ENCODE assay signal across 11 mouse cellular contexts in genomic region chr7:132786522-132786921, GRCm38 (mm10). TPM values are rescaled to one million over a fixed set of nuclear protein-coding genes. Genes with fewer than 3 reads are reported as not detected.
DNase-seq lines count a peak whose midpoint lies in the region; ATAC-seq and TF ChIP-seq lines count a peak whose summit lies in the region.
"Had no signal": no experiment of that assay in that cellular context is flagged by ENCODE, and none has a peak within 500 bp of the region (broad histone marks: within the 10 kb centered on the region; RNA-seq: fewer than 3 reads in every experiment).

No protein-coding gene starts in this region.

- 12% methylated on average over 4 of the region's 4 CpGs for WGBS in heart, embryonic 14.5 days
- 34% methylated on average over 4 of the region's 4 CpGs for WGBS in midbrain, embryonic 16.5 days
- 60% methylated on average over 4 of the region's 4 CpGs for WGBS in midbrain, embryonic 14.5 days
- WGBS in heart, embryonic 16.5 days = 22% methylated on average over 4 of the region's 4 CpGs
- 31% methylated on average over 4 of the region's 4 CpGs for WGBS in stomach, postnatal 0 days

- H3K36me3 ChIP-seq in heart, embryonic 14.5 days (ENCODE audit: control insufficient read depth, insufficient read depth, low read length) = no peaks in the 10 kb centered on the region
- no peaks in the 10 kb centered on the region for H3K36me3 ChIP-seq in midbrain, embryonic 16.5 days (ENCODE audit: control insufficient read depth, insufficient read depth, low read length)
- no peaks in the 10 kb centered on the region for H3K36me3 ChIP-seq in midbrain, embryonic 14.5 days (ENCODE audit: control insufficient read depth, insufficient read depth, low read length)
- H3K36me3 ChIP-seq in heart, embryonic 16.5 days (ENCODE audit: control insufficient read depth, insufficient read depth) = no peaks in the 10 kb centered on the region
- H3K36me3 ChIP-seq in stomach, postnatal 0 days (ENCODE audit: control insufficient read depth, insufficient read depth, low read length) = no peaks in the 10 kb centered on the region
- H3K36me3 ChIP-seq: embryonic facial prominence, embryonic 13.5 days; midbrain, embryonic 12.5 days had no signal

- no peak for TF ChIP-seq CTCF in stomach, postnatal 0 days (IDR thresholded peaks at IDR 0.05; ENCODE audit: low read depth)

- no peak for TF ChIP-seq EP300 in stomach, postnatal 0 days (optimal IDR thresholded peaks at IDR 0.05)

- peaks cover 34 to 60% of the 10 kb centered on the region in 2 experiments for H3K4me1 ChIP-seq in heart, embryonic 14.5 days (ENCODE audit: control insufficient read depth in 2 of 2, insufficient read depth in 2 of 2, low read length in 2 of 2)
- H3K4me1 ChIP-seq in midbrain, embryonic 16.5 days (ENCODE audit: control insufficient read depth, insufficient read depth, low read length) = peaks cover 19% of the 10 kb centered on the region
- peaks cover 8% of the 10 kb centered on the region for H3K4me1 ChIP-seq in midbrain, embryonic 14.5 days (ENCODE audit: control insufficient read depth, insufficient read depth, low read length)
- H3K4me1 ChIP-seq in heart, embryonic 16.5 days (ENCODE audit: control insufficient read depth, insufficient read depth, low read length) = peaks cover 47% of the 10 kb centered on the region
- peaks cover 9% of the 10 kb centered on the region for H3K4me1 ChIP-seq in stomach, postnatal 0 days (replicated peaks; ENCODE audit: control insufficient read depth, insufficient read depth)

- peak overlapping the region; percentile 73 for H3K27ac ChIP-seq in heart, embryonic 14.5 days (replicated peaks in 1 of 2; ENCODE audit: control insufficient read depth in 1 of 2, insufficient read depth in 1 of 2, low read depth in 2 of 2, low read length in 2 of 2)
- no peak overlapping the region for H3K27ac ChIP-seq in midbrain, embryonic 16.5 days (ENCODE audit: low read length)
- H3K27ac ChIP-seq in midbrain, embryonic 14.5 days (replicated peaks; ENCODE audit: low read depth, low read length) = no peak overlapping the region
- peak overlapping the region; percentile 89 for H3K27ac ChIP-seq in heart, embryonic 16.5 days (ENCODE audit: low read length)
- peak overlapping the region; percentile 36; the same call in 1 of the 2 replicates for H3K27ac ChIP-seq in stomach, postnatal 0 days (replicated peaks)
- H3K27ac ChIP-seq: embryonic facial prominence, embryonic 13.5 days; midbrain, embryonic 12.5 days had no signal

- no peak for ATAC-seq in heart, embryonic 14.5 days (ENCODE audit: insufficient number of reproducible peaks, insufficient read depth, low FRiP score, low read depth)
- ATAC-seq in midbrain, embryonic 16.5 days = peak; percentile 39; the same call in 1 of the 2 replicates
- no peak for ATAC-seq in midbrain, embryonic 14.5 days (ENCODE audit: low FRiP score, low TSS enrichment)
- no peak for ATAC-seq in heart, embryonic 16.5 days (replicated peaks; ENCODE audit: extremely low read depth, insufficient read depth, low FRiP score)
- no peak for ATAC-seq in stomach, postnatal 0 days (ENCODE audit: low FRiP score, low TSS enrichment)
- ATAC-seq in erythroblast, adult 5-6 weeks (replicated peaks; ENCODE audit: low FRiP score, poor library complexity, severe bottlenecking) = no peak

- H3K9me3 ChIP-seq in heart, embryonic 14.5 days (ENCODE audit: control insufficient read depth, low read length) = no peaks in the 10 kb centered on the region
- no peaks in the 10 kb centered on the region for H3K9me3 ChIP-seq in midbrain, embryonic 16.5 days (replicated peaks; ENCODE audit: control insufficient read depth, low read length, poor library complexity, severe bottlenecking)
- H3K9me3 ChIP-seq in midbrain, embryonic 14.5 days (ENCODE audit: control insufficient read depth, low read length) = no peaks in the 10 kb centered on the region
- H3K9me3 ChIP-seq in heart, embryonic 16.5 days (replicated peaks; ENCODE audit: control insufficient read depth, low read length) = no peaks in the 10 kb centered on the region
- no peaks in the 10 kb centered on the region for H3K9me3 ChIP-seq in stomach, postnatal 0 days (ENCODE audit: control insufficient read depth, low read length)
- H3K9me3 ChIP-seq: embryonic facial prominence, embryonic 13.5 days; midbrain, embryonic 12.5 days had no signal

- H3K27me3 ChIP-seq in heart, embryonic 14.5 days (ENCODE audit: control insufficient read depth, insufficient read depth, low read length) = no peaks in the 10 kb centered on the region
- H3K27me3 ChIP-seq in midbrain, embryonic 16.5 days (ENCODE audit: control insufficient read depth, insufficient read depth, low read depth, low read length) = no peaks in the 10 kb centered on the region
- no peaks in the 10 kb centered on the region for H3K27me3 ChIP-seq in midbrain, embryonic 14.5 days (ENCODE audit: control insufficient read depth, insufficient read depth, low read length)
- H3K27me3 ChIP-seq in heart, embryonic 16.5 days (ENCODE audit: control insufficient read depth, insufficient read depth, low read length) = no peaks in the 10 kb centered on the region
- H3K27me3 ChIP-seq in stomach, postnatal 0 days (ENCODE audit: control insufficient read depth, insufficient read depth, low read length) = no peaks in the 10 kb centered on the region
- H3K27me3 ChIP-seq: embryonic facial prominence, embryonic 13.5 days; midbrain, embryonic 12.5 days had no signal

- DNase-seq in heart, postnatal 4 days = no peak
- no peak for DNase-seq in midbrain, embryonic 14.5 days
- no peak for DNase-seq in stomach, postnatal 0 days (ENCODE audit: low spot score)
- no peak for DNase-seq in spleen, postnatal 14 days (ENCODE audit: low spot score in 2 of 2)
- DNase-seq: thymus, adult 2 months had no signal

- H3K4me3 ChIP-seq in heart, embryonic 14.5 days (ENCODE audit: control insufficient read depth in 1 of 2, insufficient read depth in 1 of 2, low read depth in 1 of 2, low read length in 2 of 2) = no peak overlapping the region
- no peak overlapping the region for H3K4me3 ChIP-seq in midbrain, embryonic 16.5 days (ENCODE audit: low read depth, low read length)
- no peak overlapping the region for H3K4me3 ChIP-seq in midbrain, embryonic 14.5 days (replicated peaks; ENCODE audit: low read depth, low read length)
- no peak overlapping the region for H3K4me3 ChIP-seq in heart, embryonic 16.5 days (ENCODE audit: low read length)
- no peak overlapping the region for H3K4me3 ChIP-seq in stomach, postnatal 0 days (ENCODE audit: low read depth, low read length)
- H3K4me3 ChIP-seq: embryonic facial prominence, embryonic 13.5 days; midbrain, embryonic 12.5 days had no signal

- H3K9ac ChIP-seq in heart, embryonic 14.5 days (ENCODE audit: low read length) = peak overlapping the region; percentile 4; the same call in 1 of the 2 replicates
- H3K9ac ChIP-seq in midbrain, embryonic 16.5 days (ENCODE audit: low read depth, low read length) = no peak overlapping the region
- no peak overlapping the region for H3K9ac ChIP-seq in midbrain, embryonic 14.5 days (replicated peaks; ENCODE audit: low read length)
- H3K9ac ChIP-seq in heart, embryonic 16.5 days (ENCODE audit: low read length) = no peak overlapping the region
- H3K9ac ChIP-seq in stomach, postnatal 0 days (ENCODE audit: low read length) = no peak overlapping the region
- H3K9ac ChIP-seq: embryonic facial prominence, embryonic 13.5 days; midbrain, embryonic 12.5 days had no signal

- peak overlapping the region; percentile 2; the same call in 1 of the 2 replicates for H3K4me2 ChIP-seq in heart, embryonic 14.5 days (ENCODE audit: low read length)
- H3K4me2 ChIP-seq in midbrain, embryonic 16.5 days (ENCODE audit: low read length) = no peak overlapping the region
- H3K4me2 ChIP-seq in midbrain, embryonic 14.5 days (ENCODE audit: low read length) = no peak overlapping the region
- no peak overlapping the region for H3K4me2 ChIP-seq in heart, embryonic 16.5 days (ENCODE audit: low read depth, low read length)
- no peak overlapping the region; the same call in 1 of the 2 replicates for H3K4me2 ChIP-seq in stomach, postnatal 0 days (replicated peaks; ENCODE audit: low read depth)
- H3K4me2 ChIP-seq: embryonic facial prominence, embryonic 13.5 days; midbrain, embryonic 12.5 days had no signal

RNA-seq across cellular contexts. Expression of gene Fam53b, which starts 27.2 kb away (rescaled TPM):
- polyA plus RNA-seq in heart, embryonic 14.5 days (2014; fragmentation: Nextera tagmentation; extraction: Ambion mirVana) = 15.4 and 15.6 TPM in 2 replicates
- total RNA-seq in heart, postnatal 4 days (2021) = 10 to 100 TPM; 29.6 to 38.3 TPM
- 13.2 and 13.6 TPM in 2 replicates for polyA plus RNA-seq in midbrain, embryonic 16.5 days (2015; fragmentation: Nextera tagmentation; extraction: Ambion mirVana)
- 9.3 and 15.5 TPM in 2 replicates for polyA plus RNA-seq in midbrain, embryonic 14.5 days (2014; fragmentation: Nextera tagmentation; extraction: Ambion mirVana)
- 16.4 and 21.8 TPM in 2 replicates for polyA plus RNA-seq in heart, embryonic 16.5 days (2015; fragmentation: Nextera tagmentation; extraction: Ambion mirVana)
- polyA plus RNA-seq in stomach, postnatal 0 days (2015; fragmentation: Nextera tagmentation; extraction: Ambion mirVana) = 8.4 and 8.5 TPM in 2 replicates
- 119 and 143 TPM in 2 replicates for total RNA-seq in erythroblast, adult 5-6 weeks (2015; ENCODE audit: low replicate concordance)
- 126 and 169 TPM in 2 replicates for total RNA-seq in erythroblast, adult 5-6 weeks (2017; ENCODE audit: low replicate concordance)

Comparison
In these comparisons a context has a peak if more than half of its experiments do, and no peak if none do; other contexts are left out.
1. H3K27ac ChIP-seq: peak in heart, embryonic 14.5 days (2 of 2), heart, embryonic 16.5 days (single experiment) and stomach, postnatal 0 days (single experiment); none in midbrain, embryonic 16.5 days (single experiment) and midbrain, embryonic 14.5 days (single experiment).